Mouse (Mus musculus) adrenal gland, adult 8-10 months (tissue): Measurements from ENCODE around the gene Zfp493. TPM values are rescaled to one million over a fixed set of nuclear protein-coding genes. Genes with fewer than 3 reads are reported as not detected.

ENCODE experiments used
- total RNA-seq, 4 experiments: library from RNA; stranded (reverse); gene quantifications; 2 replicates each; pipeline ENCODE4 v1.2.4; 2022

The Zfp493 gene
- total RNA-seq, 4 experiments from 2014 or later = 2.3 to 4.2 (median 2.6) TPM

Other genes with a start within 250 kb of the Zfp493 start
- 10 to 100 TPM in 3 of 4 experiments, 1 to 10 TPM in 1; 9.8 to 11.0 (median 10.4) TPM for gene Zfp748, start 225.9 kb upstream of the Zfp493 start, total RNA-seq
- 10 to 100 TPM in 1 of 4 experiments, 1 to 10 TPM in 3; 6.7 to 11.0 (median 9.3) TPM for gene Zfp729b, start 170.0 kb upstream of the Zfp493 start, total RNA-seq
- 1 to 10 TPM in 1 of 4 experiments, under 1 TPM in 3; 0.44 to 2.4 (median 0.78) TPM for gene Gm49345, start 141.9 kb upstream of the Zfp493 start, total RNA-seq
- 10 to 100 TPM in 2 of 4 experiments, 1 to 10 TPM in 2; 7.3 to 10.5 (median 9.2) TPM for gene Zfp729a, start 141.9 kb upstream of the Zfp493 start, total RNA-seq
- gene Zfp738, start 92.6 kb upstream of the Zfp493 start, total RNA-seq = 10 to 100 TPM; 12.6 to 19.6 (median 16.1) TPM
- gene Zfp65, start 50.5 kb upstream of the Zfp493 start, total RNA-seq = 10 to 100 TPM; 12.1 to 14.5 (median 12.7) TPM
- gene Zfp85, start 24.5 kb upstream of the Zfp493 start, total RNA-seq = 1 to 10 TPM; 3.8 to 7.0 (median 6.4) TPM
- gene Zfp273, start 34.0 kb downstream of the Zfp493 start, total RNA-seq = 1 to 10 TPM; 4.5 to 8.0 (median 7.4) TPM
- gene Gm10037, start 51.4 kb downstream of the Zfp493 start, total RNA-seq = 1 to 10 TPM; 2.8 to 4.4 (median 3.1) TPM
- gene BC048507, start 83.6 kb downstream of the Zfp493 start, total RNA-seq = not detected